Mouse (Mus musculus) neural tube, embryonic 14.5 days (tissue): ENCODE results near the gene Ceacam11. TPM values are rescaled to one million over a fixed set of nuclear protein-coding genes. Genes with fewer than 3 reads are reported as not detected.
"Not testable (repeated sequence)": the region's sequence is repeated elsewhere in the genome, so short reads cannot be mapped to it uniquely, and the experiment has no call there.

ENCODE experiments used
- ATAC-seq: fragments of 200-750 bp; cut with Nextera tagmentation; 2 replicates; pipeline ENCODE4 v1.8.0; 2017; ENCODE audit warnings: low read depth, mild to moderate bottlenecking, moderate TSS enrichment, moderate library complexity
- H3K27ac ChIP-seq: fragments of 300-500 bp; sonication (generic); 2 replicates; pipeline ENCODE4 v1.5.1; 2014; ENCODE audit warnings: low read depth, mild to moderate bottlenecking, control low read depth, low read length, moderate library complexity, mixed read lengths
- H3K27me3 ChIP-seq: fragments of 300-500 bp; sonication (generic); 2 replicates; pipeline ENCODE4 v1.6.1; 2014; ENCODE audit warnings: low read length; ENCODE audit not compliant: control insufficient read depth, insufficient read depth
- H3K36me3 ChIP-seq: fragments of 300-500 bp; sonication (generic); 2 replicates; pipeline ENCODE4 v1.6.1; 2014; ENCODE audit warnings: low read length, mixed read lengths; ENCODE audit not compliant: control insufficient read depth, insufficient read depth
- H3K4me1 ChIP-seq: fragments of 300-500 bp; sonication (generic); 2 replicates; pipeline ENCODE4 v1.6.1; 2014; ENCODE audit warnings: low read length; ENCODE audit not compliant: control insufficient read depth, insufficient read depth
- H3K4me2 ChIP-seq: fragments of 300-500 bp; sonication (generic); 2 replicates; pipeline ENCODE4 v1.6.1; 2014; ENCODE audit warnings: mild to moderate bottlenecking, low read depth, low read length, control low read depth
- H3K4me3 ChIP-seq: fragments of 300-500 bp; sonication (generic); 2 replicates; pipeline ENCODE4 v1.5.1; 2014; ENCODE audit warnings: low read depth, low read length, control low read depth, mixed read lengths
- H3K9ac ChIP-seq: fragments of 300-500 bp; sonication (generic); replicated peaks from 2 replicates; pipeline ENCODE4 v1.6.1; 2014; ENCODE audit warnings: low read depth, mild to moderate bottlenecking, control low read depth, low read length, mixed read lengths
- H3K9me3 ChIP-seq: fragments of 300-500 bp; sonication (generic); 2 replicates; pipeline ENCODE4 v1.6.1; 2016; ENCODE audit warnings: low read length; ENCODE audit not compliant: control insufficient read depth
- WGBS: fragments of 180-500 bp; shearing (Covaris S2); extraction: QIAGEN DNeasy Blood & Tissue Kit; methylation state at CpG from one replicate; pipeline ENCODE4 v1.1.7; 2014; 5-methylcytosine and 5-hydroxymethylcytosine counted together
- microRNA-seq: library from miRNA; unstranded; fragments of <30 nt; microRNA quantifications from one replicate; pipeline ENCODE4, GENCODE M21; 2016
- polyA plus RNA-seq: library from polyadenylated mRNA; unstranded; fragments of >200 nt; fragmentation: Nextera tagmentation; extraction: Ambion mirVana; gene quantifications from 2 replicates; pipeline ENCODE4 v1.2.1, GENCODE M21; 2014

The Ceacam11 gene
- polyA plus RNA-seq = not detected in 2 replicates

DNA sequence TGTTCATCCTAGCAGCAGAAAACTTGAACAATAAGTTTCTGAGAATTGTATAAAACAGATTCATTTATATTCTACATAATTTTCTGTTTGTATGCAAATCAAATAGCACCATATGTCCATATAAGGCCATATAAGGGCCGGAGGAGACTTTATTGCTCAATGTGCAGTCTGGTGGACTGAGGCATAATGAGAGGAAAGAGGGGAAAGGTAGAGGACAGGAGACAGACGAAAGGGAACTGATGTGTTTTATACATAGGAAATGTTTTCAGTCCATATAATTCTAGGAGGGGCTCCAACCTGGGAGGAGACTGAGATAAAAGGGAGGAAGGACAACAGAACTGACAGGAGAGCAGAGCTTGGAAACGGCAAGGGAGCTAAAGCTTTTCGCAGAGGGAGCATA is at the start of gene Ceacam11:
Ceacam11 (plus strand) TSS at position 301 of the 400 bp plus-strand sequence.
- Histone ChIP-seq H3K9me3 (peaks cover 3% of the 10 kb centered on the region), H3K27me3 (no peaks in the 10 kb centered on the region), H3K36me3 (no peaks in the 10 kb centered on the region), H3K4me3 (no peak within 1 kb of the TSS), H3K4me2 (no peak within 1 kb of the TSS), H3K4me1 (no peaks in the 10 kb centered on the region), H3K27ac (no peak within 1 kb of the TSS), H3K9ac (no peak within 1 kb of the TSS)
- WGBS = 85% methylated on average over 4 of the region's 4 CpGs
- no peak for ATAC-seq

DNA sequence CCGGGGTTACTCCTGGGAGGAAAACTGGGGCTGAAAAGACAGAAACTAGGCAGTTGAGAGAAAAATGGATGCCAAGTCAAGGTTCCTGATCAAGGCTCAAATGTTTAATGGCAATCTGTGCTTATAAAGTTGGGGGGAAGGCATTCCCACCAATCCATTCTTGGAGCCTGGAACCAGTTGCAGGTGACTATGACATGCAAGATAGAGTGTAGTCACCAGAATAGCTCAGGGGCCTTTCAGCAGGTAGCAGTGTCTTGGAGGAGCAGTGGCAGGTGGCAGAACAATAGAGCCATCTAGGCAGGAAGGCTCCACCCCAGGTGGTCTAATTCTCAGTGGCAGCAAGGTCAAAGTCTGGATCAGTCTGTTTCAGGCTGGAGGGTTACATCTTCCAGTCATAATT is 29.2 kb downstream of the Ceacam11 start:
- H3K27ac ChIP-seq, H3K4me3 ChIP-seq, ATAC-seq, H3K27me3 ChIP-seq, H3K4me1 ChIP-seq, H3K4me2 ChIP-seq, H3K9ac ChIP-seq, H3K9me3 ChIP-seq, H3K36me3 ChIP-seq: not testable (repeated sequence)
- WGBS = 92% methylated on average over 1 of the region's 1 CpGs

DNA sequence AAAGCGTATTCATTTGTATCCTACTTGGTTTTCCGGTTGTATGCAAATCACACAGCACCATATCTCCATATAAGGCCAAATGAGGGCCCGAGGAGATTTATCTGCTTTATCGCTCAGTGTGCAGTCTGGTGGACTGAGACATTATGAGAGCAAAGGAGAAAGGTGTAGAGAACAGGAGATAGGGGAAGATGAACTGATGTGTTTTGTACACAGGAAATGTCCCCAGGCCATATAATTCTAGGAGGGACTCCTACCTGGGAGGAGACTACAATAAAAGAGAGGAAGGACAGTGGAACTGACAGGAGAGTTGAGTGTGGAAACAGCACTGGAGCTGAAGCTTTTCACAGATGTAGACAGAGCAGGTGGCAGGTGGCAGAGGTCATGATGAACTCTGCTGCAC is 37.7 kb downstream of the Ceacam11 start, which contains the start of gene Ceacam13:
Ceacam13 (plus strand) TSS at position 301 of the 400 bp plus-strand sequence.
- H3K4me2 ChIP-seq = no peak within 1 kb of the TSS
- 84% methylated on average over 4 of the region's 4 CpGs for WGBS
- no peaks in the 10 kb centered on the region for H3K27me3 ChIP-seq
- H3K27ac ChIP-seq = no peak within 1 kb of the TSS
- H3K4me3 ChIP-seq = no peak within 1 kb of the TSS
- H3K9me3 ChIP-seq = peaks cover 3% of the 10 kb centered on the region; the same call in 1 of the 2 replicates
- ATAC-seq = no peak
- H3K36me3 ChIP-seq = no peaks in the 10 kb centered on the region
- H3K9ac ChIP-seq = no peak within 1 kb of the TSS
- H3K4me1 ChIP-seq = no peaks in the 10 kb centered on the region

Small RNA genes lying within 50 kb of the gene (microRNA-seq; reads per million reads assigned to microRNA genes)
- gene Gm22414 = not detected

Other genes starting within 250 kb of the Ceacam11 start
- gene Ceacam14, start 159.5 kb upstream of the Ceacam11 start, polyA plus RNA-seq = not detected in 2 replicates
- not detected in 2 replicates for gene Gm5155, start 100.4 kb upstream of the Ceacam11 start, polyA plus RNA-seq
- gene Ceacam13, start 37.8 kb downstream of the Ceacam11 start, polyA plus RNA-seq = not detected in 2 replicates
- not detected in 2 replicates for gene Ceacam12, start 93.8 kb downstream of the Ceacam11 start, polyA plus RNA-seq
- gene Igfl3, start 204.4 kb downstream of the Ceacam11 start, polyA plus RNA-seq = not detected in 2 replicates